In the genomic region with DNA sequence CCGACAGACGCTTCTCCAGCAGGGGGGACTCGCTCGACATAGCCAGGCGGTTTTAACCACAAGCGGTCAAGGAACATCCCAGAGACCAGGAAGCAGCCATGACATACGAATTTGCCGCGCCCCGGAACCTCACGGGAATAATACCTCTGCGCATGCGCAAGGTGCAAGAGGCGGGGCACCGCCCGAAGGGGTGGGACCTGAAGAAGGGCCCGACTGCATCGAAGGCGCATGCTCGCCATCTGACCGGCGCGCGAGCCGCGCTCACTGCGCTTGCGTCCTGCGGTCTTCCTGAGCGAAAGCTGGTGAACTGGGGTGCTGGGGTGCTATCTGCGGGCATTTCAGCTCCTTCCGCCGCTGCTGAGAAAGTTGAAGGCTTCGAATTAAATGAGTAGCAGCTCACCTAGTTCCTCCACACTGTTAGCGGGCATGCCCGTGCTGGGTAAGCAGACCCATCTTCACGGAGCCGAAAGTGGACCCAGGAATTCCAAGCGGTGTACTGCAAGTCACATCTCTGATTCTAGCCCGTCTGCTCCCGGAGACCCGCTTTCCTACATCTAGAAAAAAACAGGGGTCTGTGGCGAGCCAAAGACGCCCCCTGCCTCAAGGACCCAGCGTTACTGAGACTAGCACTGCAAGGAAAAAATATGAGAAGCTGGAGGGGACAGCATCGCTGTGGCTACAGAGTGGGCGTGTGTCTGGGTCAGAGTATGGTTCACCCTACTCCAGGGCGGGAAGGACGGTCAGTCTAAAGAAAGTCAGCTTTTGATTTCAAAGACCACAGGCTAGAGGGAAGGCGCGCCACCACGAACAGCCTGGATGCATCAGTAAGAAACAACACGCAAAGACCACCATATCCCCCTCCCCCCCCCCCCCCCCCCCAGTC, we compare ENCODE assay signal across 8 mouse cellular contexts. TPM values are rescaled to one million over a fixed set of nuclear protein-coding genes. Genes with fewer than 3 reads are reported as not detected.
DNase-seq lines count a peak whose midpoint lies in the region; ATAC-seq lines count a peak whose summit lies in the region.

Gene Mis18a, minus strand, starts transcription at position 172 of the 883 bp plus-strand sequence.

- H3K36me3 ChIP-seq in lung, embryonic 16.5 days (ENCODE audit: control insufficient read depth, insufficient read depth, low read length), result peaks cover 8% of the 10 kb centered on the region; the same call in 1 of the 2 replicates

- no peaks in the 10 kb centered on the region for H3K27me3 ChIP-seq in lung, embryonic 16.5 days (ENCODE audit: control insufficient read depth, insufficient read depth, low read depth, low read length)

- H3K4me3 ChIP-seq in lung, embryonic 16.5 days (ENCODE audit: low read length), result peak within 1 kb of the TSS; percentile 92

- H3K9ac ChIP-seq in lung, embryonic 16.5 days (ENCODE audit: low read length), result peak within 1 kb of the TSS; percentile 91

- peak; percentile 81 for DNase-seq in MEL-GATA-1-ER (ENCODE audit: extremely low read depth, low read depth)
- DNase-seq in cerebellum, adult 8-10 months, result peak; percentile 95
- DNase-seq in forelimb bud, embryonic 11.5 days (ENCODE audit: low read depth, low spot score), result peak; percentile 98
- DNase-seq in layer of hippocampus, adult 9-10 months (ENCODE audit: low spot score), result peak; percentile 84
- peak; percentile 94 for DNase-seq in ovary, postnatal 10 days (ENCODE audit: low spot score)
- peak; percentile 90 to 94 for DNase-seq in thymus, postnatal 10 days (ENCODE audit: low spot score in 2 of 2)

- H3K9me3 ChIP-seq in lung, embryonic 16.5 days (ENCODE audit: control insufficient read depth, low read length), result no peaks in the 10 kb centered on the region

- peak; percentile 92 to 94 for ATAC-seq in hematopoietic stem cell, adult 5-6 weeks (replicated peaks in 1 of 2; ENCODE audit: insufficient read depth in 1 of 2, low FRiP score in 2 of 2, low TSS enrichment in 1 of 2, low read depth in 1 of 2, poor library complexity in 2 of 2, severe bottlenecking in 2 of 2)
- peak; percentile 97 for ATAC-seq in lung, embryonic 16.5 days (ENCODE audit: low read depth)

- peaks cover 12% of the 10 kb centered on the region for H3K4me1 ChIP-seq in lung, embryonic 16.5 days (replicated peaks; ENCODE audit: control insufficient read depth, insufficient read depth, low read length)

- 2% methylated on average over 52 of the region's 53 CpGs for WGBS in lung, embryonic 16.5 days

- H3K4me2 ChIP-seq in lung, embryonic 16.5 days (ENCODE audit: low read depth, low read length), result peak within 1 kb of the TSS; percentile 83

- peak within 1 kb of the TSS; percentile 71 for H3K27ac ChIP-seq in lung, embryonic 16.5 days (ENCODE audit: low read length)

RNA-seq across cellular contexts. Expression of gene Mis18a, which starts in this region (rescaled TPM):
- total RNA-seq in hematopoietic stem cell, adult 5-6 weeks (2017), result 34.3 and 45.1 TPM in 2 replicates
- polyA plus RNA-seq in lung, embryonic 16.5 days (2015; fragmentation: Nextera tagmentation; extraction: Ambion mirVana), result 72.2 and 82.1 TPM in 2 replicates

Comparison
In these comparisons a context has a peak if more than half of its experiments do, and no peak if none do; other contexts are left out.
1. Peak in every context shown above with its lines: DNase-seq, ATAC-seq, H3K4me3 ChIP-seq and H3K27ac ChIP-seq.